Mouse (Mus musculus): ENCODE measurements around the gene Fgfr2.

- no peak for TF ChIP-seq CTCF (IDR thresholded peaks at IDR 0.05)
- no peak for TF ChIP-seq EP300 (IDR thresholded peaks at IDR 0.05)
Measured at GRCm38 (mm10) chr7:131007221-131007620, 2115.9 kb downstream of the Fgfr2 start.
